Mouse (Mus musculus) adrenal gland, adult 2 months (tissue): ENCODE measurements around the gene Iscu. TPM values are rescaled to one million over a fixed set of nuclear protein-coding genes. Genes with fewer than 3 reads are reported as not detected.
A peak's percentile ranks its signal among the peaks of the same experiment; 100 is the strongest.
"Not testable (repeated sequence)": the region's sequence is repeated elsewhere in the genome, so short reads cannot be mapped to it uniquely, and the experiment has no call there.

Source experiments
- DNase-seq: peaks from one replicate; pipeline ENCODE4 v3.0.0; 2021
- polyA plus RNA-seq: library from polyadenylated mRNA; depleted of rRNA; stranded (reverse); fragments of >200 nt; gene quantifications from 2 replicates; pipeline ENCODE4 v1.2.3, GENCODE M21; 2012
- total RNA-seq, 2 experiments: library from RNA; stranded (reverse); gene quantifications; 2 replicates each; pipeline ENCODE4 v1.2.3; 2021

Gene Iscu
- total and polyA plus RNA-seq, 3 experiments, result 399 to 936 (median 657) TPM

- DNase-seq, result no peak
These were observed 14.4 kb downstream of the Iscu start for GRCm38 (mm10) chr5:113786985-113787384.

DNA sequence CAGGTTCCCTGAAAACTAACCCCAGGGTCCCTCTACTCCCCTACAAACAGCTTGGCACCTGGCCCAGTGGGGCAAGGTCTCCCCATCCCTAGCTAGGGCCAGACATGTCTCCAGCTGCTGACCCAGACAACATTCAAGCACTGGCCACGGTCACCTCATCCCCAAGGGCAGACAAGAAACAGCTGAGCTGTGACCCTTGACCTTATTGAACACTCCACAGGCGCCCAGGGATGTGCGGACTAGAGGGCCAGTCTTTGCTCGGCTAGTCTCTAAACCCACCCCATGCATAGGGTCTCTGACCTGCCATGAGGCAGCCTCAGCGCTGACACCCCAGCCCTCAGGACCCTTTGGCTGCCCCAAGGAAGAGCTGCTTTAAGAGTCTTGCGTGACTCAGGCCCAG lies 16.1 kb downstream of the Iscu start:
- DNase-seq, result no peak

- DNase-seq, result no peak
These were observed 16.7 kb downstream of the Iscu start for GRCm38 (mm10) chr5:113789075-113789788.

GRCm38 (mm10) chr5:113790453-113791196 lies 18.1 kb downstream of the Iscu start:
- DNase-seq, result peak; percentile 59

DNA sequence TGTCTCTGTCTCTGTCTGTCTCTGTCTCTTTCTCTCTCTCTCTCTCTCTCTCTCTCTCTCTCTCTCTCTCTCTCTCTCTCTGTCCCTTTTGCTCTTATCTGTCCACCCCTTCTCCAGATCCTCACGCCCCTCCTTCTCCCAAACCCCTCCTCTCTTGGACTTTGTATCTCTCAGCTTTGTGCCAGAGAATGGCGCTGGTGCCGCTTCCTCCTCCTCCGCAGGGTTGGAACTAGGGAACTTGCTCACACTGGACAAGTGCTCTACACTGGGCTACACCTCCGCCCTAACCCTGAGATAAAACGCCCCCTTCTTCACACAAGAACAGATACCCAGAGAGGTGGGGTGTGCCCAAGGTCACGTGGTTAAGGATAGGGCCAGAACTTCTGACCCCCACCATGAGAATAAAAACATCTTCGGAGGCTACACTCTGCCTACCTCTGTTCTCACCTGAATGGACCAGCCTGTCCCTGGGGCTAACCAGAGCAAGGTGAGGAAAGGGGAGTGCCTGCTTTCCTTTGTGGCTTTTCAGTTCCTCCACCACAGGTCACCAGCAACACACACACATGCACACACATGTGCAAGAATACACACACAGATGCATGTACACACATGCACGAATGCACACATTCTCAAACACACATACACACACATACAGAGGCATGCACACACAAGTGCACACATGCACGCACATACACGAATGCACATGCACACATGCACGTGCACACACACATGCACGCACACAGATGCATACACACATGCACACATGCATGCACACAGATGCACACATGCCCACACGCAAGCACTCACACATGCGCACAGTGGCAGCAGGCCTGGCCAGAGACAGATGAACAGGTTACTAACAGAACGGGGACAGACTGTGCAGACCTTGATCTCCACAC lies 18.9 kb downstream of the Iscu start:
- DNase-seq, result no peak

DNA sequence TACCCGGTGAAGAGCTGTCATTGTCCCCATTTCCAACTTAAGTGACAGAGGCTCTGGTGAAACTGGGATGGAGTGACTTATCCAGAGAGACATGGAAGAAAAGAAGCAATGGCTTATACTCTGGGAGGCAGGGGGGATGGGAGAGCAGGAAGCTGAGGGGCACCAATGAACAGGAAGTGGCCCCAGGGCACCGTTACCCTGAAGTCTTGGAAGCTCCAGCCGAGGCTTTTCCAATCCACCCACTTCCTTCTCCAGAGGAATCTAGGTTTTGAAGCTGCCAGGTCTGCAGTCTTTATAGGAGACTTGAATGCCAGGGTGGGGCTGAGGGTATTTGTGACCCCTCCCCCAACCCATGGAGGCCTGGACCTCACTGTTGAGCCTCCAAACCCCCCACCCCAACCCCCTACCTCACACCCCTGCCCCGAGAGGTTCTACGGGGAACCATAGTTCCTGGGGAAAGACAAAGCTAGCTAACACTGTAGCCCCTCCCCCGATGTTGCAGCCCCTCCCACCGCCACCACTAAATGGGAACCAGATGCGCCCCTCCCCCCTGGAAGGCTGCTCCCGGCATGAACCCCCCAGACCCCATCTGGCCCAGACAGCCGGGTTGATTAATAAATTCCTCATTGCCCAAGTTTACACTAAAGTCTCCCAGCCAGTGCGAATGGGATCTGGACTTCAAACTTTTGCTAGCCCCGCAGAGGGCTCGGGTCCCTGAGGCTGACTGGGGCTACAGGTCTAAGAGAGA lies 24.0 kb downstream of the Iscu start:
- no peak for DNase-seq

DNA sequence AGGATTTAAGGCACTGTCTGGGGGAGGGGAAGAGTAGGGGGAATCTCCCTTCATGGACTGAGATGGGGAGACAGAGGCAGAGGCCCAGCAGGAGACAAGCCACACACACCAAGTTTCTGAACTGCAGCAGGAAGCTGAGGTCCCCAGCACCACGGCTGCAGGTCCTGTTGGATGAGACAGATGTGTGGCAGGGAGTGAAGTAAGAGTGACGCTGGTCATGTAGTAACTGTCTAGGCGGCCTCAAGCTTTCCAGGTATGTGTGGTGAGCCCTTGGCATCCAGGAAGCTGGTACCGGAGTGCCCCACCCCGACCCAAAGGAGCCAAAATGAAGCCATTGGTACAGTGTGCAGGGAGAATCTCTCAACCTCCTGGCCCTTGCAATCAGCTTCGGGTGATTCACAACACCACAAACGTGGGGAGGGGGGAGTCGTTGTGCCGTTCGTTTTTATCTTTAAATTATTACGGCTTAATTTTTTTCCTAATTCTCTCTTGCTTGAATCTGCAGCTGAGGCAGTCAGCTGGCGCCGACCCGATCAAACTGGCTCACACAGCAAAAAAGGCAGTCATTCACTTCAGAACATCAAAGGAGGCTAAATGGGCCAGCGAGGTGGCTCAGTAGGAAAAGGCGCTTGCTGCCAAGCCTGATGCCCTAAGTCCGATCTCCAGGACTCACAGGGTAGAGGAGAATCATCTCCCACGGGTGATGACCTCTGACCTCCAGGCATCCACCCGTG lies 24.8 kb downstream of the Iscu start:
- DNase-seq, result no peak

DNA sequence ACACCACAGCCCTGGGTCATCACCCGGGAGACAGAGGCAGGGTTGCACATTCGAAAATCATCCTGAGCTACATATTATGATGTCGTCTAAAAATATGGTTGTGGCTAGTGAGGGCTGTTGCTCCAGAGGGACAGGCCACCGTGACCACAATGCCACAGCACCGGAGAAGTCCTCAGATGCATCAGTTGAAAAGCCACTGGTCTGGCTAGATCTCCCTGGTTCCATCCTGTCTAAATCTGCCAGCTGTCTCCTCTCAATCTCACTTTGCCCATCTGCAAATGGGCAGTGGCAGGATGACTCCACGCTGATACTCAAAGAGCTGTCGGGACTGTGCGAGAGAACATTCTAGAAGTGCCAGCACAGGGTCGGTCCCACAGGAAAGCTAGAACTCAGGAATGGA lies 26.0 kb downstream of the Iscu start:
- no peak for DNase-seq

DNA sequence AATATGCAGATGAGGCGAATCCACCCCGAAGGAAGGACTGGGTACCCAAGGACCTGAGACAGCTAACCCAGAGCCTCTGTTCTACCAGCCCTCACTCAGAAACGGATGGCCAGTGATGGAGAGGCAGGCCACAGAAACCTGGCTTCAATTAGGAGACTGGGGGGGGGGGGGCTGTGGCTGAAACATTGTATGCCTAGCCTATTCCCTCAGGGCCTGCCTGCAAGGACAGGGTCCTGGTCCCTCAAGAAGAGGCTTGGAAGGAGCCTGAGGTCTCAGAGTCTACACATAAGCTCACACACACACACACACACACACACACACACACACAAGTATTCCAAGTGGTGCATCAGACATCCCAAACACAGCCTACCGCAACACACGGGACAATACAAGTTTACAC lies 27.1 kb downstream of the Iscu start:
- DNase-seq, result no peak

DNA sequence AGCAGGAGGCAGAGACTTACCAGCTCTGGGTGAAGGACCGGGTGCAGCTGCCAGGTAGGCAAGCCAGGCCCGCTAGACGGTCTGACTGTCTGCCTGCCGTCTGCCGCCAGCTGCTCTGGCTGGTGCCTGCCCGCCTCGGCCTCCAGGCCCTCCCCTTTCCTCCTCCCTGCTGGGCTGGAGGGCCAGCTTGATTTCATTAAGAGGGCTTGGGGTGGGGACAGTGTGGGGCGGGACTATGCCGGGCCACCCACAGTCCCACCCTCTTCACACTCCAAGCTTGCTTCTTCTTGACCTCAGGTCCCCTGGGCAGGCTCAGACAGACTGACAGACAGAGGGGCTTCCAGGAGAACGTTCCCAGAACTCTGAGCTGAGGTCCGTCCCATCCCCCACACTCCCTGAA lies 27.7 kb downstream of the Iscu start, which contains the start of gene Tmem119:
TSS of gene Tmem119 (minus strand) at position 237 of the 400 bp plus-strand sequence.
- DNase-seq, result peak; percentile 64

DNA sequence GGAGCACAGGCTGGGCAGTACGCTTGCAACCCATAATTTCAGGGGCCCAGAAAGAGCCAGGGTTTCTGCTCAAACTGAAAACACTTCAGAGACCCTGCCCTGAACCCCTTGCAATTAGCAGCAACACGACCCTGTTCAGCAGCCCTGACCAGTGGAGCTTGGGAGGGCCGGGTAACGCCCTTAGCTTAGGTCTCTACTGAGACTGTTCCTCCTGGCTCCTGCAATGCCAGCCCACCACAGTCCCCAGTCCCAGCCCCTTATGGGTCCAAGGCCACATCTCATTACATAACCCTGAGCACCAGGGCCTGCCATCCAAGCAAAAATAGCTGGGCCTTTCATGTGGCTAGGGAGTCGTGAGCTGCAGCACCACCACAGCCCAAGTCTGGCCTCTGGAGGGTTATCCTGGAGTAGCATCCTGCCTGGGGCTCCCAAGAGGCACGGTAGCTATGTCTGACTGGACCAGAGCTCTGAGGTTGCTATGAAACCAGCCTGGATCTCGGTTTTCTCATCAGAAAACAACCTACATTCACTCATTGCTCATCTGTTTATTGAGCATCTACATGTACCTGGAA lies 31.9 kb downstream of the Iscu start:
- no peak for DNase-seq

DNA sequence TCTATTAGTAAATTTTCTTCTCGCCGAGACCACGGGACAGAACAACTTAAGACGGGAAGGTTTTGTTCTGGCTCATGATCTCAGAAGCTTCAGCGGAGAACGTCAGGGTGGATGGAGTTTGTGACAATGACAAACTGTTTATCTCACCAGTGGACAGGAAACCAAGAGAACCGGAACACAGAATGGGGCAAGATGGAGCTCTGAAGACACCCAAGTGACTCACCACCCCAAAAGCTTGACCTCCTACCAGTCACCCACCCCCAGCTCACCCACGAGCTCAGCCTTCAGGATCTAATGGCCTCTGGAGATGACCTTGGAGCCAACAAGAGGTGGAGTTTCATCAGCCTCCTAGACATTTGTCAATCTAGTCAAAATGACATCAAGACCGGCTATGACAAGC lies 32.8 kb downstream of the Iscu start:
- no peak for DNase-seq

GRCm38 (mm10) chr5:113806414-113806813 lies 33.9 kb downstream of the Iscu start:
- no peak for DNase-seq

- DNase-seq, result no peak
These were observed 35.2 kb downstream of the Iscu start for GRCm38 (mm10) chr5:113807712-113808111.

GRCm38 (mm10) chr5:113808177-113808576 lies 35.6 kb downstream of the Iscu start:
- DNase-seq, result no peak

DNA sequence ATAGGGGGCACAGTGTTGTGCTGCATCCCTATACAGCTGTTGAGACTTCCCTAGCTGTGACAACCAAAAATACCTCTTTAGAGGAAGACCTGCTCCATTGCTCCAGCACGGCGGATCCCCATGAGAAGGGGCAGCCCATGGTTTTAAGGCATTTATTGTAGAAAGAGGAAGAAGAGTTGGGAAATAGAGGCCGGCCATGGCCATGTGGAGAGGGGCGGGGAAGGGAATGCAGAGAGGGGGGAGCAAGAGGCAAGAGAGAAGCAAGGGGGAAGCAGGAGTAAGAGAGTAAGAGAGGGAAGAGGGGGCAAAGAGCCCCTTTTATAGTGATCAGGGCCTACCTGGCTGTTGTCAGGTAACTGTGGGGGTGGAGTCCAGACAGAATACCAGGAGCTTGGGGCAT lies 37.6 kb downstream of the Iscu start:
- DNase-seq, result no peak

GRCm38 (mm10) chr5:113811824-113812420 lies 39.4 kb downstream of the Iscu start:
- not testable (repeated sequence) for DNase-seq

DNA sequence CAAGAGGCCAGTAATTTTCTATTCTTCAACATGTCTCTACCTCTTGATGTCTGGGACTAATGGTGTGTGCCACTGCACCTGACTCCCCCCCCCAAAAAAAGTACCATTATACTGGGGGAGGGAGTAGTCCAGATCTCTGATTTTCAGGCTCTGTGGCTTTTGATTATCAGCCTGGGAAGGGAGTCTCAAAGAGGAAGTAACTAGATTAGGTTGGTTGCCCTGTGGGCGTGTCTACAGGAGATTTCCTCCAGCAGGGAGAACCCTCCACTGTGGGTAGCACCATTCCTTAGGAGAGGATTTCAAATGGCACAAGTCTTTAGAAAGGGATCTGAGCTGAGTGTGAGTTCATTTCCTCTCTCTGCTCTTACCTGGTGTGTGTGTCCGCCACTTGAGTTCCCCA lies 40.1 kb downstream of the Iscu start:
- DNase-seq, result no peak

GRCm38 (mm10) chr5:113813608-113814007 lies 41.1 kb downstream of the Iscu start:
- no peak for DNase-seq
